ENCODE assay signal across 8 mouse cellular contexts in the genomic region with DNA sequence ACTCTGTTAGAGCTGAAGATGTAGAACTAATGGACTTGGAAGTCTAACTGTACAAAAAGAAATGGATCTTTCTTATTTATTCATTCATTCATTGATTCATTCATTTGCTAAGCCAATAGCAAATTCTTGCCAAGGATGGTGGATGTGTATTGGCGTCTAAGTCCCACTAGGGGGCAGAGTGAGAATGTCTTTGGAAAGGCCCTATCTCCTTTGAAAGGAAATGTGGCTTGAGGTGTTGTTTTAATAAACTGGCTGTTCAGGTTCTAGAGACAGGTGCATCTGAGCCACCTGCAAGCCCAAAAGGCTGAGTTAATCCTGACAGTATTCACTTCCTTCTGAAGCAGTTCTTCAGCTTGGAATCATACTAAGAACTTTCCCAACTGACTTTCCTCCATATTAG. TPM values are rescaled to one million over a fixed set of nuclear protein-coding genes. Genes with fewer than 3 reads are reported as not detected.
DNase-seq lines count a peak whose midpoint lies in the region; ATAC-seq and TF ChIP-seq lines count a peak whose summit lies in the region.

No protein-coding gene starts in this region.

- H3K27ac ChIP-seq in kidney, embryonic 16.5 days (ENCODE audit: low read length), result no peak overlapping the region
- H3K27ac ChIP-seq in CH12.LX (ENCODE audit: insufficient read depth, low read depth), result no peak overlapping the region

- H3K4me1 ChIP-seq in kidney, embryonic 16.5 days (ENCODE audit: insufficient read depth, low read length), result no peaks in the 10 kb centered on the region
- peaks cover 0 to 8% of the 10 kb centered on the region in 2 experiments; a peak in 2 of 4 replicates for H3K4me1 ChIP-seq in CH12.LX (ENCODE audit: control insufficient read depth in 1 of 2, insufficient read depth in 2 of 2)

- no peak overlapping the region for H3K4me2 ChIP-seq in kidney, embryonic 16.5 days (replicated peaks; ENCODE audit: low read depth, low read length)
- no peak overlapping the region for H3K4me2 ChIP-seq in CH12.LX (ENCODE audit: insufficient read depth, low read depth, poor library complexity, severe bottlenecking)

- H3K9me3 ChIP-seq in kidney, embryonic 16.5 days (ENCODE audit: low read length), result no peaks in the 10 kb centered on the region
- H3K9me3 ChIP-seq in CH12.LX (replicated peaks; ENCODE audit: low read length), result no peaks in the 10 kb centered on the region

- 0 out of 2 replicates have a peak, but pooled peaks cover 3% of the 10 kb centered on the region for H3K27me3 ChIP-seq in kidney, embryonic 16.5 days (ENCODE audit: insufficient read depth, low read length)
- peaks cover 14% of the 10 kb centered on the region for H3K27me3 ChIP-seq in CH12.LX (replicated peaks)

- no peak overlapping the region for H3K9ac ChIP-seq in kidney, embryonic 16.5 days (replicated peaks; ENCODE audit: low read length)
- H3K9ac ChIP-seq in CH12.LX (ENCODE audit: insufficient read depth, low read depth), result no peak overlapping the region

- WGBS in kidney, embryonic 16.5 days, result 0% methylated on average over 1 of the region's 1 CpGs

- DNase-seq in kidney, adult 18-20 months, result peak; percentile 28
- peak; percentile 73 for DNase-seq in 416B (ENCODE audit: low read depth)
- DNase-seq in CH12.LX (ENCODE audit: extremely low read depth), result peak; percentile 66
- peak; percentile 21 to 43 for DNase-seq in cerebellum, postnatal 25 days
- peak; percentile 37 for DNase-seq in kidney, postnatal 14 days
- DNase-seq in retina, postnatal 1 day, result peak; percentile 74
- no peak for DNase-seq in urinary bladder, postnatal 4 days (ENCODE audit: low spot score in 2 of 2)

- H3K79me2 ChIP-seq in CH12.LX (replicated peaks; ENCODE audit: control insufficient read depth, extremely low read depth, insufficient read depth, poor library complexity, severe bottlenecking), result no peaks in the 10 kb centered on the region

- no peak overlapping the region for H3K4me3 ChIP-seq in kidney, embryonic 16.5 days (ENCODE audit: low read length)
- H3K4me3 ChIP-seq in CH12.LX (replicated peaks in 1 of 3; ENCODE audit: low read depth in 2 of 3, low read length in 2 of 3, poor library complexity in 1 of 3), result no peak overlapping the region

- TF ChIP-seq RAD21 in CH12.LX (IDR thresholded peaks at IDR 0.05; ENCODE audit: low read depth, low read length), result peak; percentile 92

- no peak for TF ChIP-seq EP300 in CH12.LX (IDR thresholded peaks at IDR 0.05; ENCODE audit: low read length)

- no peak for TF ChIP-seq POLR2A in CH12.LX (IDR thresholded peaks at IDR 0.05; ENCODE audit: low read depth, low read length)

- no peak for ATAC-seq in kidney, embryonic 16.5 days (ENCODE audit: low FRiP score, low TSS enrichment)

- in situ Hi-C loops in CH12.LX (cut with MboI; ENCODE audit: low pct_ligation_motif_present, low pct_unique_long_range_greater_than_20kb, low sequenced_read_pairs), result loop anchor here (5.0 kb wide), 1 partner anchor 37 kb away; no protein-coding TSS in a partner anchor

- peak; percentile 89 to 90 for TF ChIP-seq CTCF in CH12.LX (conservative IDR thresholded peaks at IDR 0.05 in 1 of 2, IDR thresholded peaks at IDR 0.05 in 1 of 2; ENCODE audit: low read depth in 2 of 2, low read length in 2 of 2)

- H3K36me3 ChIP-seq in kidney, embryonic 16.5 days (ENCODE audit: insufficient read depth, low read length), result no peaks in the 10 kb centered on the region
- H3K36me3 ChIP-seq in CH12.LX (replicated peaks in 1 of 2; ENCODE audit: control insufficient read depth in 1 of 2, insufficient read depth in 1 of 2, low read length in 1 of 2), result no peaks in the 10 kb centered on the region

- dilution Hi-C loops in CH12.LX (cut with MboI; ENCODE audit: extremely low pct_ligation_motif_present, extremely low pct_unique_long_range_greater_than_20kb, low sequenced_read_pairs), result no loop called here

TF ChIP-seq in CH12.LX, 34 proteins besides CTCF, POLR2A, EP300 and RAD21:
- TF ChIP-seq MAX (IDR thresholded peaks at IDR 0.05; ENCODE audit: low read length), result no peak
- TF ChIP-seq ETS1 (conservative IDR thresholded peaks at IDR 0.05; ENCODE audit: low read depth, low read length), result no peak
- TF ChIP-seq ZC3H11A (IDR thresholded peaks at IDR 0.05; ENCODE audit: low read depth, low read length), result peak; percentile 8; the same call in 1 of the 2 replicates
- no peak for TF ChIP-seq UBTF (IDR thresholded peaks at IDR 0.05; ENCODE audit: low read depth, low read length)
- no peak for TF ChIP-seq BHLHE40 (IDR thresholded peaks at IDR 0.05; ENCODE audit: low read depth, low read length)
- TF ChIP-seq CHD1 (IDR thresholded peaks at IDR 0.05; ENCODE audit: low read depth, low read length), result no peak
- TF ChIP-seq JUN (IDR thresholded peaks at IDR 0.05; ENCODE audit: insufficient read depth, low read depth, low read length), result no peak
- no peak for TF ChIP-seq TCF12 (IDR thresholded peaks at IDR 0.05; ENCODE audit: low read depth, low read length)
- TF ChIP-seq ELF1 (IDR thresholded peaks at IDR 0.05; ENCODE audit: low read depth, low read length), result no peak
- TF ChIP-seq MYC (IDR thresholded peaks at IDR 0.05; ENCODE audit: low read depth, low read length), result 0 out of 2 replicates have a peak, but pooled peaks have one; percentile 18
- TF ChIP-seq SMC3 (IDR thresholded peaks at IDR 0.05; ENCODE audit: low read depth, low read length), result peak; percentile 72
- no peak for TF ChIP-seq E2F4 (IDR thresholded peaks at IDR 0.05; ENCODE audit: insufficient replicate concordance, low read depth, low read length)
- TF ChIP-seq USF1 (IDR thresholded peaks at IDR 0.05; ENCODE audit: low read depth, low read length), result no peak
- no peak for TF ChIP-seq CHD2 (IDR thresholded peaks at IDR 0.05; ENCODE audit: low read length)
- TF ChIP-seq MEF2A (IDR thresholded peaks at IDR 0.05; ENCODE audit: borderline replicate concordance, low read depth, low read length), result no peak

RNA-seq across cellular contexts. Expression of a gene that starts 5.5 kb away (rescaled TPM):
- polyA plus RNA-seq in kidney, embryonic 16.5 days (2015; fragmentation: Nextera tagmentation; extraction: Ambion mirVana), result 7.2 and 9.3 TPM in 2 replicates
- not detected in 2 replicates for total RNA-seq in CH12.LX (2012; rRNA removed)
- total RNA-seq in CH12.LX (2014; rRNA removed), result not detected in 2 replicates
- polyA plus RNA-seq in CH12.LX (2012; ENCODE audit: insufficient read length, low read depth), result not detected in 2 replicates

RNA-seq across cellular contexts. Expression of a gene that starts 52.6 kb away (rescaled TPM):
- 3.4 and 4.0 TPM in 2 replicates for polyA plus RNA-seq in kidney, embryonic 16.5 days (2015; fragmentation: Nextera tagmentation; extraction: Ambion mirVana)
- total RNA-seq in CH12.LX (2012; rRNA removed) (1.2 and 1.3 TPM in 2 replicates), CH12.LX (2014; rRNA removed) (3.9 and 4.1 TPM in 2 replicates)
- polyA plus RNA-seq in CH12.LX (2012; ENCODE audit: insufficient read length, low read depth), result 3.4 and 3.5 TPM in 2 replicates

Comparison
In these comparisons a context has a peak if more than half of its experiments do, and no peak if none do; other contexts are left out.
1. DNase-seq: peak in kidney, adult 18-20 months (single experiment), 416B (single experiment), CH12.LX (single experiment), cerebellum, postnatal 25 days (2 of 2), kidney, postnatal 14 days (single experiment) and retina, postnatal 1 day (single experiment); none in urinary bladder, postnatal 4 days (0 of 2).